Mouse (Mus musculus): ENCODE results near the gene Rgs7. TPM values are rescaled to one million over a fixed set of nuclear protein-coding genes. Genes with fewer than 3 reads are reported as not detected.

Rgs7 gene
- polyA plus RNA-seq, 1 experiment, result 71.4 TPM

DNA sequence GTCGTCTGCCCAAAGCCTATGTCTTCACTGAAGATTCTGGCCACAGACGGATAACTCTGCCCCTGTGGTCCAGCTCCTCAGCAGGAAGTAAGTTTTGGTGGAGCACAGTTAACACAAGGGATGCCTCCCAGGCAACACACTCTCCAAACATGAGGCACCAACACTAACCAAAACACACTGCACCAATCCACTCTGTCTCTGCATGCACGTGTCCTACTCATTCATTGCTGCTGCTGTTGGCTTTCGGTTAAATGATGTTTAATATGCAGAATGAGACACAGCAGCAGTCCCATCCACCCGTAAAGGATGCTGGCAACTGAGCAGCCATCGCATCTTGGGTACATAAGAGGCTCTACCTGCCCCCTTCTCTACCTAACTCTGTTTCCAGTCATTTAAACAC is 59.2 kb downstream of the Rgs7 start:
- DNase-seq (ENCODE audit: extremely low spot score in 1 of 2, low spot score in 1 of 2), result no peak

DNA sequence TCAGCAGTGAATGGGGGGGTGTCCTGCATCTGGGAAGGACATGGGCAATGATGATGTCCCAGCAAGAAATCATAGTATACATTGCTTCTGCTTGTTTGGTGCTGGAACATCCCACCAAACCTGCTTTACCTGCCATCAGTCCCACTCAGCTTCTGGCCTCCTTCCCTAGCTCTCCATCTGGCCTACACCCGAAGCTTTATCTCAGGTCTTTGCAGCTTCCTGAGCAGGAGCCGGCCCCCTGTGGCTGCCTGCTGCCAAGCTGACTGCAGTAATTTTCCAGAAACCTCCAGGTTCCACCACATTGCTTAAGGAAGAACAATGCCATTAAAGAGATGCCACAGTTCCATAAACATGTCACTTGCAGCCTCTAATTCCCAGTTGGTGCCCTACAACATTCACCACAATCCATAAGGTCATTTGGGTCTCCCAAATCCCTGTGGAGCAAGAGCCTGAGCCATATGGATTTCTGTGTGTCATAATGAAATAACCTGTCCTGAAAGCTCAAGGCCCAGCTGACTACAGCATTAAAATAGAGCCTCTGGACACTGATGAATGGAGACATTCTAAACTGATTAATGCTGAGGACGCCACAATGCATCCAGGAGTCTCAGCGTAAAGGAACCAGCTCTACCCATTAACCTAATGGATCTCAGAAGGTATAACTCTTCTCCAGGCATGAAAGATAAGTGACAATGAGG is 60.8 kb downstream of the Rgs7 start:
- peak in 1 of 2 experiments; percentile 33 for DNase-seq (ENCODE audit: extremely low spot score in 1 of 2, low spot score in 1 of 2)

DNA sequence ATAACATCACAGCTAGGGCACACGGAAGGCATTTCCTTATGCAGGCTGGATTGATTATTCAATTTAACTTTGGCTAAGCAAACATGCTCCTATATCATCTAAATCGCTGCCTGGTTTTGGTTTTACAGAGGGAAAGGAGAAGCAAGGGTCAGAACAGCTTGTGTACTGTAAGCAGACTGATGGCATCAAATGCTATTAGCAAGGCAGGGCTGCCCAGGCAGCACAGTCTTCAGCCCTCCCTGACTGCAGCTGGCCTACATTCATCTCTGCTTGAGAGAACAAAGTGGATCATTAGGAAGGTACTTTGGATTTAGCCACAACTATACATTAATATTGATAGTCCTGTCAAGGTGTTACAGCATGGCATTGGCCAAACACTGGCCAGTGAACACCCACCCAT is 65.2 kb downstream of the Rgs7 start:
- DNase-seq (ENCODE audit: extremely low spot score in 1 of 2, low spot score in 1 of 2), result no peak

DNA sequence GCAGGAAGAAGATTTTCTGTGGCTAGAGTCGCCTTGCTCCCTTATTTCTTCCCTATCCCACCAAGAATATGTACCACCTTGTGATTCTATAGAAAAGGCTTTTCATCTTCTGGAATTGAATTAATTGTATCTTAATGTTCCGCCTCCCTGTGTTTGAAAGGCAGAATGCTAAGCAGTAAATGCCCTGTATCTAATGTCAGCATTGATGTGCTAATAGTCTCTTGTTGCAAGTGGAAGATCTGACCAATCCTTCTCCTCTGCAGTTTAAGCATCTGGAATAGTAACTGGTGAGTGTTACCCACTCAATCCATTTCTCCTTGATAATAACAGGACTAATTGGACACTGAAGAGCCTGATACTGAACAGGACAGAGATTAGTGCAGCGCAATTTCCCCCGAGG is 65.9 kb downstream of the Rgs7 start:
- no peak for DNase-seq (ENCODE audit: extremely low spot score in 1 of 2, low spot score in 1 of 2)

DNA sequence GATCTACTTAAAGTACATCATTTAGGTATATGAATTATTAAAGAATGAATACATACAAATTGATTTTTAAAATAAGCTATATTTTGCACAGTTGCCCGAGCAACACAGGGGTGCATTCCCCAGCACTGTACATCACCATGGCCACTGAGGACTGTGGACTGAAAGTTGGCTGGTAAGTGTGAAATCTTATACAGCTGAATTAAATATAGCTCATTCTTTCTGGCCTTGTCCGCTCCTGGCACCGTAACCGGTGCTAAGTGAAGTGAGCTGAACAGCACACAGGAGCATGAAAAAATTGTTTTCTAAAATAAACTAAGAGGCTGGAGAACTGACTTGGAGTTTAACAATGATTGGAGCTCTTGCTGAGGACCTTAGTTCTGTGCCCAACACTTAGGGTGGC is 71.4 kb downstream of the Rgs7 start:
- peak; percentile 38 to 43 for DNase-seq (ENCODE audit: extremely low spot score in 1 of 2, low spot score in 1 of 2)

DNA sequence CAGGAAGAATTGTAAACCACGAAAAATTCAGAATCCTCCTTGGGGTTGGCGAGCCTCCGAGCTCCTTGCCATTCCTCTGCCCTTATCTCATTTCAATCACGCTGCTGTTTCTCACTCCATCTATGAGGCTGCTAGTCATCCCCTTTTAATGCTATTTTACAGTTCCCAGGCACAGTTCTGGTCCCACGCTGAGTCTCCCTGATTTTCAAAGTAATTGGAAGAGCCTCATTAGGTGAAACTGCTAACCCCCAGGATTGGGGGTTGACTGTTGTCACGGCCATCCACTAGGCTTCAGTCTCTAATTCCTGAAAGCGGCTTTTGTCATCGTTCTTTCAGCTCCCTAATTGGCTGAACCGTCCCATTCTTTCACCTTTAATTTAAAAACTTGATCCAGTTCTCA is 76.6 kb downstream of the Rgs7 start:
- no peak for DNase-seq (ENCODE audit: extremely low spot score in 1 of 2, low spot score in 1 of 2)

DNA sequence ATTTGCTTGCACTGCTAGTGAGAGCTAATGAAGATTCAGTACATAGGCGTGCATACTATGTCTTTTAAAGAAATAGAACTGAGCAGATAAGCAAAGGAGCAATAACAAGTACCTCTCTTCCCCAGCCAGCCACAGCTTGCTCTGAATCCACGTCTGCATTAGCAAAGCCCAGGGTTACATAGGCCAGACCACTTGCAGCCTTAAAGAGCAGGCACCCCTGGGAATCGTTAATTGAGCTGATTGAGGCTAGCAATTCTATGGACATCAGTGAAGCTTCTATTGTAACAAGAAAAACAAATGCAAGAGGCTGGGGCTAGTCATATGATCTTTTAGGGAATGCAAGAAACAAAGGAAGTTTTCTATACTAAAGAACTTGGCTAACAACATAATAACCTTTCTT is 81.9 kb downstream of the Rgs7 start:
- no peak for DNase-seq (ENCODE audit: extremely low spot score in 1 of 2, low spot score in 1 of 2)

DNA sequence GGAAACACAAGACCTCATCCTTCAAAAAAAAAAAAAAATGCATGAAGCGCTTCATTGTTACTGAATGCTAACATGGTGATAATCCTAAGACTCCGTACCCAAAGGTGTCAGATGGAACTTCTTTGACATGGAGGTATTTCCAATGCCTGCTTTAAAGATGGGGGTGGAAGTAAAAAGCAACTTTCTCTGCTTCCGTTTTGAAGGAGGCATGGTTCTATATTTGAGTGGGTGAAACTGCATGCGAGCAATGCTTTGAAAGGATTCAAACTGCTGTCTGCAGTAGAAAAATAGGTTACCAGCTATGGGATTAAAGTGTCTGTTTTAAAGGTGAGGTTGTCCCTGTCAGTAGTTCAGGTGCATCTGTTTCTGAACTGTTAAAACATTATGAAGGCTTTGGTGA is 100.4 kb downstream of the Rgs7 start:
- DNase-seq (ENCODE audit: extremely low spot score in 1 of 2, low spot score in 1 of 2), result peak in 1 of 2 experiments; percentile 25

DNA sequence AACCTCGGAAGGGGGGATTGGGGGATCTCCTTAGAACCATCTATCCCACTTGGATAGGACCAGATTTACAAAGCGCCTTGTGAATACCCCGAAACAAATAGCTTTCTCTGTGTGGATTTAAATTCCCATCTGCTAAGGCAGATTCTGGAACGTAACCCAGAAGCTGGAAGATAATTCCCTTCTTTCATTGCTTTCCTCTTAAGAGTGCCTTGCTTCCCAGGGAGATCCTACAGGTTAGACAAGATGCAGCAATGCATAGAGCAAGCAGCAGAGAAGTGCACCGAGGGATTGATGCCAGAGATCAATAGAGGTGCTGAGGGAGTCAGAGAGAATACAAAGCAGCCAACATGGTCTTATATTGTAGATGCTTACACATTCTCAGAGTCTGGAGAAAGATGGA is 103.0 kb downstream of the Rgs7 start:
- DNase-seq (ENCODE audit: extremely low spot score in 1 of 2, low spot score in 1 of 2), result no peak

DNA sequence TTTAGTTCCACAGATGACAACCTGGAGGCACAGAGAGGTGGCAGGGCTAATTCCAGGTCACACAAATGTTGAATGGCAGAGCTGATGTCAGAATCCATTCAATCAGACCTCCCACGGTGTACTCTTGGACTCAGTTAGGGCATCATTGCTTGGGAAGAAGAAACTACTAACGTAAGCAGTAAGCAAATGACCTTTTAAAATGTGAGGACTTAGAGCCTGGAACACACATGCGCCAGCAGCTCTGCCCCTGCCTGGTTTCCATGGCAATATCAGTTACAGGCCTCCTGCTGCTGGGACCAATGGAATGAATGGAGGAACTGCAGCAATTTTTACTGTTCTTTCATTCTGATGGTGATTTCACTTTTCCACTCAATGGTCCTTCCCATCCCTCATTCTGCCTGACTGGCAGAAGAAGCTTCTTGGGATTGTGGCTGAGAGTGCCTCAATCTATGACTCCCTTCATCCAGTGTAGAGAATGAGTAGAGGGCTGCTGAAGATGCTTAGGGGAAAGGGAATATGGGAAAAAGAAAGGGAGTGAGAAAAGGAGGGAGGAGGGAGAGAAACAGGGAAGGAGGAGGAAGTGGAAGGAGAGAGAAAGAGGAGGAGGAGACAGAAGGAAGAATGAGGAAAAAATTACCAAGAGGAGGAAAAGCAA is 106.6 kb downstream of the Rgs7 start:
- DNase-seq (ENCODE audit: extremely low spot score in 1 of 2, low spot score in 1 of 2), result peak in 1 of 2 experiments; percentile 35

DNA sequence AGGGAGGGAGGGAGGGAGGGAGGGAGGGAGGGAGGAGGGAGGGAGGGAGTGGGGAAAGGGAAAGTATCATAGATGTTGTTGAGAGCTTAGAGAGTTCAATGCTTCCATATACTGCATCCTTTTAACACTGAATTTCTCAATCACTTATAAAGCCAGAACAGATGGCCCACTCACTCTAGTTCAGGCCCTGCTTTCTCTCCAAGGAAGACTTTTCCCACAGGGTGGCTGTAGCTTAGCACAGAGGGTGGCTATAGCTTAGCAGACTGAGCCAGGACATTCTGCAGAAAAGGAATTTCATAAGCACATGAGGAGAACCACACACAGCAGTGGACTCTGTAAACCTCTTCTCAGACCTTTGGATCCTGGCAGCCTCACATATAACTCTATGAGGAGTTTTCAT is 119.7 kb downstream of the Rgs7 start:
- peak in 1 of 2 experiments; percentile 38 for DNase-seq (ENCODE audit: extremely low spot score in 1 of 2, low spot score in 1 of 2)

DNA sequence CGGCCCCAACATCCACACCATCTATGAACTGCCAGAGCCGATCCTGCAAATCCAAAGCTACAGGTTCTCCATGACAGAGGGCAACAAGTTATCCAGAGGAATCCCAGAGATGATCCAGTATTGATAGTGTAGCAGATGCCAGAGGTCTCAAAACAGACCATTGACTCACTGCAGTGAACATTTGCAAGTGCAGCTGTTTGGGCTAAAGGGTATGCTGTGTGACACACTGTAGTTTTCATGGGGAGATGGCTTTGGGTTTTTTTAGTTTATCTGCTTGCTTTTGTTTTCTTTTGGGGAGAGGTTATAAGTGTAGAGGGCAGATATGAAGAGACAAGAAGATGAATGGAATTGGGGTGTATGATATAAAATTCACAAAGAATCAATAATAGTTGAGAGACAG is 124.2 kb downstream of the Rgs7 start:
- DNase-seq (ENCODE audit: extremely low spot score in 1 of 2, low spot score in 1 of 2), result no peak

DNA sequence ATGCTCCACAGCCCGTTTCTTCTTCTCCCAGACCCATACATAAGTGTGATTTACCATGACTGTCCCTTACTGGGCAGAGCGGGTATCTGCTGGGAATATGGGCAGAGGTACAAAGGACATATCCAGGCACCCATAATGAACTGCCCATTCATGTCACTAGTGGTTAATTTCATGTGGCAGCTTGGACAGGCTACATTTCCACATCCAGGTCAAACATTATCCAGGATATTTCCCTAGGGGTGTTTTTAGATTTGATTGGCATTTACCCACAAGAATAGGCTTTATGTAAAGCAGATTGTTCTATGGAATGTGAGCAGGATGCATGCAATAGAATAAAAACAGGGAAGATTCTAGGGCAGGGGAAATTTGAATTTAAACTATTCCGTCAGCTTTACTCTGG is 128.7 kb downstream of the Rgs7 start:
- DNase-seq (ENCODE audit: extremely low spot score in 1 of 2, low spot score in 1 of 2), result no peak

DNA sequence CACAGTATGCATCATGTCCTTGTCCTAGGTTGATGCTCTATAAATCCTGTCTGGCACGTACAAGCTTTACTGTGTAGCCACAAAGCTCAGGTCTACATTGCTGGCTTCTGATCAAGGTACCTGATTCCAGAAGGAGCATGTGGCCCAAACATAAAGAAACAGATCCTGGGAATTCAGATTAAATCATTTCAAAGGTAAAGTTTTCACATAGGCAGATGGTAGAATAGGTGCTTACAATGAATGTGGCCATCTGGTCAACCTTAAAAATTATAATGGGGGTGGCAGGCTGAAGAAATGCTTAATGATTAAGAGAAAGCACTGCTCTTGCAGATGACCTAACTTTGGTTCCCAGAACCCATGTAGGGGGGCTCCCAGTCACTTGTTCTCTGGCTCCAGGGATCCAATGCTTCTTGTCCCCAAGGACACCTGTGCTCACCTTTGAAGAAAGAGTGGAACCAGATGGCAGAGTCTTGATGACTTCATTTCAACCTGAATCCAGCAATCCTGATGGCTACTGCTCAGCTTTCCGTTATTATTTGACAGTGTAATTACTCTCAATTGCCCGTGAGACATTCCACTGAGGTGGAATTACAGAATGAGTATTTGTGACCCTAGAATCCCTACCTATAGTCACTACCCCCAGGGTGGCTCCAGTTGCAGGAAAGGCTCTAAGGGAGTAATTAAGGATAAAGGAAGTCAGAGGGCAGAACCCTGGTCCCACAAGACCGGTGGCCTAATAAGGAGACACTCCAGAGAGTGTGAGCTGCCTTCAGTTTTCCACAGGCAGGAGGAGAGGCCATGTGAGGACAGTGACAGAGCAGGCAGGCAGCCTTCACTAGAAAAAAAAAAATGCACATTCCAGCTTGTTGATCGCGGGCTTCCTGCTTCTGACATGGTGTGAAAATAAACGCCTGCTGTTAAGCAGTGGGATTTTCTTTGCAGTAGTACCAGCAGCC is 132.6 kb downstream of the Rgs7 start:
- DNase-seq (ENCODE audit: extremely low spot score in 1 of 2, low spot score in 1 of 2), result peak; percentile 22 to 29

DNA sequence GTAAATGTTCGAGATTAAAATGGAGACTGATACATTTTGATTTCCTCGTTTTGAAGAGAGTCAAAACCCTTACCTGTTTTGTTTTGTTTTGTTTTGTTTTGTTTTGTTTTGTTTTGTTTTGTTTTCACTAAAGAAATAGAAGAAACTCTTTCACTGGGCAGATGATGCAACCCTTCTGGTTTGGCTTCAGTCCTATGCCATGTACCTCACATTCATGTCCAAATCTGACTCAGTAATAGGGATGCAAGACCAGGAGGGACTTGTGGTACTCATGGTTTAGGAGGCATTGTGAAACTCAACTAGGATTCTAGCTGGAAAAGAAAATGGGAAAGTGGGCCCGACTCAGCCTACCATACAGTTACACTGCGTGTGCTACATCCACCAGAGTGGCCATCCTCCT is 139.4 kb downstream of the Rgs7 start:
- DNase-seq (ENCODE audit: extremely low spot score in 1 of 2, low spot score in 1 of 2), result no peak

DNA sequence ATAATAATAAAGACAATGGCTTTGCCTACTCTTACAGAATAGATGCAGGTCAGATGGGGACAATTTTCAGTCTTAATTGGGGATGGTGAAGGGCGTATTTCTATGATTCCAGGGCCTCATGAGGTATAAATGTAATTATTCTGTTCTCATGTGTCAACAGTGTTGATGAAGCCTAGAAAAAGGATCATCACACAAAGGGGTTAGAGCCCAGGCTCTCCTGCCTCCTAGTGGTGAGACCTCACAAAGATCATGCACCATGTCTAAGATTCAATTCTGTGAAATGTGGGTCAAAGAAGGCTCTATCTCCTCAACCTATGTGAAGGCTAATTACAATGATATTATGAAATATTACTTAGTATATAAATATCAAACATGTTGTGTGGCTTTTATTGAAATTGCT is 146.1 kb downstream of the Rgs7 start:
- DNase-seq (ENCODE audit: extremely low spot score in 1 of 2, low spot score in 1 of 2), result no peak

DNA sequence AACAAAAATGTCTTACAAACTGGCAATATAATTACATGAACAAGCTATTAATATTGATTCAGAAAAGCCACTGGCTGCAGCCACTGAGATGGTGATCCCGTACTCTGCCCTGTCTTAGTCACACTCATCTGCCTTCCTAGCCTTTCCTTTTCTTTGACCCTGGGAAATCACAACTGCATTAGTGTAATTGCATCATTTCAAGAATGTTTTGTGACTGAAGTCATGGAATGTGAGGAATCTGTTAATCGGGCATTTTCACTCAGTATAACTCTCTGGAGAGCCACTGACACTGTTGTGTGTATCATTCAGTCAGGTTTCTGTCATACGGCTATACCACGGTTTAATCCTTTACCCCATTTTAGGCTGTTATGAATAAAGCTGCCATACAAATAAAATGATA is 156.1 kb downstream of the Rgs7 start:
- DNase-seq (ENCODE audit: extremely low spot score in 1 of 2, low spot score in 1 of 2), result no peak

DNA sequence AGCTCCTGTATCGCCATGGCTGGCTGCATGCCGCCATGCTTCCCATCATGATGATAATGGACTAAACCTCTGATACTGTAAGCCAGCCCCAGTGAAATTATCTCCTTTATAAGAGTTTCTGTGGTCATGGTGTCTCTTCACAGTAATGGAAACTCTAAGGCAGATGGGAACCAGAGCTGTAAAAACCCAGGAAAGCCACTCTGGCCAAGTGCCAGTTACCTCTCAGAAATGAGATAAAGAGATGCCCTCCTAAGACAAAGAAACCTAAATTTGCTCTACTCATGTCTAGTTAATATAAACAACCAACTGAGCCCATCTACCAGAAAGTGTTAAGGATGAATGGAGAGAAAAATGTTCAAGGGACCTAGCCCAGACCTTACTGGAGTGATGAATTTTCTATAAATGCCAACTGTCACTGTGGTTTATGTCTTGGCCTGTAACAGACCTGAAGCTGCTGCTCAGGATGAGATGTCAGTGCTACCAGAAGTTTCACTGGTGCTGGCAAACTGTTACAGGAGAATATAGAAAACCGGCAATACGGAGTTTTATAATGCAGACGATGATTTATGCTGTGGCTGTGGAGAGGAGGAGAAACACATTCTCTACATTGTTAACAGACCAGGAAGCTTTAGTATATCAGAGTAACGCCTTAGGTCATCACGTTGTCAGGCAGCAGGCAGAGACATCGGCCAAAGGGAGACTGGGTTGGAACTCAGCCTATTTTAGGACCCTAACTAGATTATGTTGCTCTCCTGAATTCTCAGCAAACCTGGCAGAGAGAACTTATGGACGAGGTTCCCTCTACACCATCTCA is 159.1 kb downstream of the Rgs7 start:
- no peak for DNase-seq (ENCODE audit: extremely low spot score in 1 of 2, low spot score in 1 of 2)

DNA sequence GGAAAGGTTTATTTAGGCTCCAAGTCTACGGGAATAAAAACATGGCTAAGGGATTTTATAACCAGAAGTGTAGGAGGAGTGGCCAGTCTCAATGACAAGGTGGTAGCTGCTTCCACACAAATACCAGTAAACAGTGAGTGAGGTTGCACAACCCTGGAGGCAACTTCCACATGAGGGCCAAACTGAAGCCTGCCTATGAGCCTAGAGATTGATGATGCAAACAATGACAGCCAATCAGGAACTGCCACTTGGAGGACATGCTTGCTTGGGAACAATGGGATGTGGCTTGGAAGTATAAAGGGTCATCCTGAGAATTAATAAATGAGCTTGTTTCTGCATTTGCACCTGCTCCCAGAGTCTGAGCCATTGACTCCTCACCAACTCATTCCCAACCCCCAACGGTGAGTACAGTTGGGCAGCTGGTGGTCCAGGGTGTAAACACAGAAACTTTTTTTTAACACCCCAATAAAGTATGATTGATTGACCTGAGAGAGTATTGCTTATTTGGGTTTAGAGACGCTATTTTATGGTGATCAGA is 162.3 kb downstream of the Rgs7 start:
- no peak for DNase-seq (ENCODE audit: extremely low spot score in 1 of 2, low spot score in 1 of 2)

DNA sequence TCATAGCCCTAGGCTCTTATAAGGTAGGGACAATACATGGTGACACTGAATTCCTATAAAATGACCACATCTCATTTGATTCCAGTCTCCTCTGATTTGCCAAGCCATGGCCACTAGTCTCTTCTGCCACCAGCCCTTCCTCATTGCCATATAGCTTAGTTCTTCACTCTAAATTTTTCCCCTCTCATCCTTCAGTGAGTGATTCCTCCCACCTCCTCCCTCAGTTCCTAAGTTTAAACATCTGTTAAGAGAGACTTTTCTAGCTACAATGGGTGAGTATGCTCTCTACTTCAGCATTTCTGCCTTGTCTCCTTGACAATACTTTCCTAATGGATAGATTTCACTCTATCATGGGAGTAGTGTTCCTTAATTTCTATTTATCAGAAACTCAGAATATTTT is 169.5 kb downstream of the Rgs7 start:
- peak in 1 of 2 experiments; percentile 49 for DNase-seq (ENCODE audit: extremely low spot score in 1 of 2, low spot score in 1 of 2)
